Mouse (Mus musculus) embryonic facial prominence, embryonic 12.5 days (tissue): ENCODE measurements at regions not wholly inside any gene's neighbourhood (a gene's known extent, or its start where the extent isn't known, plus 50 kb on each side); places are given as distances from the start of the nearest gene placed in this dataset.

Experiments used
- ATAC-seq: fragments of 200-750 bp; cut with Nextera tagmentation; 2 replicates; pipeline ENCODE4 v1.8.0; 2017; ENCODE audit not compliant: insufficient number of reproducible peaks, insufficient read depth, low FRiP score, low TSS enrichment
- H3K27ac ChIP-seq: fragments of 300-500 bp; sonication (generic); 2 replicates; pipeline ENCODE4 v1.5.1; 2016; ENCODE audit warnings: mild to moderate bottlenecking
- H3K27me3 ChIP-seq: fragments of 300-500 bp; sonication (generic); 2 replicates; pipeline ENCODE4 v1.6.1; 2016; ENCODE audit warnings: mild to moderate bottlenecking, moderate library complexity
- H3K36me3 ChIP-seq: fragments of 300-500 bp; sonication (generic); 2 replicates; pipeline ENCODE4 v1.6.1; 2016; ENCODE audit warnings: mild to moderate bottlenecking
- H3K4me1 ChIP-seq: fragments of 300-500 bp; sonication (generic); 2 replicates; pipeline ENCODE4 v1.6.1; 2016
- H3K4me2 ChIP-seq: fragments of 300-500 bp; sonication (generic); replicated peaks from 2 replicates; pipeline ENCODE4 v1.6.1; 2016; ENCODE audit warnings: mild to moderate bottlenecking, moderate library complexity
- H3K4me3 ChIP-seq: fragments of 300-500 bp; sonication (generic); 2 replicates; pipeline ENCODE4 v1.5.1; 2016; ENCODE audit warnings: mild to moderate bottlenecking
- H3K9ac ChIP-seq: fragments of 300-500 bp; sonication (generic); 2 replicates; pipeline ENCODE4 v1.6.1; 2016; ENCODE audit warnings: mild to moderate bottlenecking, moderate library complexity
- H3K9me3 ChIP-seq: fragments of 300-500 bp; sonication (generic); 2 replicates; pipeline ENCODE4 v1.6.1; 2016; ENCODE audit warnings: mild to moderate bottlenecking, moderate library complexity
- WGBS: fragments of 180-500 bp; shearing (Covaris S2); methylation state at CpG from one replicate; pipeline ENCODE4 v1.1.7; 2016; 5-methylcytosine and 5-hydroxymethylcytosine counted together

- WGBS, result 95% methylated on average over 2 of the region's 2 CpGs
- H3K9me3 ChIP-seq, result no peaks in the 10 kb centered on the region
- H3K27ac ChIP-seq, result no peak overlapping the region
- no peaks in the 10 kb centered on the region for H3K4me1 ChIP-seq
- H3K4me2 ChIP-seq, result no peak overlapping the region
- H3K4me3 ChIP-seq, result no peak overlapping the region
- no peak for ATAC-seq
- no peaks in the 10 kb centered on the region for H3K27me3 ChIP-seq
- no peak overlapping the region for H3K9ac ChIP-seq
- H3K36me3 ChIP-seq, result no peaks in the 10 kb centered on the region
Measured at GRCm38 (mm10) chr16:51809120-51809519, 221.9 kb upstream of the Cblb start.

GRCm38 (mm10) chr16:51811073-51811472 lies 220.0 kb upstream of the Cblb start:
- Histone ChIP-seq H3K36me3 (no peaks in the 10 kb centered on the region), H3K4me2 (no peak overlapping the region), H3K4me3 (no peak overlapping the region), H3K27me3 (no peaks in the 10 kb centered on the region), H3K4me1 (no peaks in the 10 kb centered on the region), H3K27ac (no peak overlapping the region), H3K9me3 (no peaks in the 10 kb centered on the region), H3K9ac (no peak overlapping the region)
- ATAC-seq, result no peak
- 74% methylated on average over 1 of the region's 1 CpGs for WGBS

DNA sequence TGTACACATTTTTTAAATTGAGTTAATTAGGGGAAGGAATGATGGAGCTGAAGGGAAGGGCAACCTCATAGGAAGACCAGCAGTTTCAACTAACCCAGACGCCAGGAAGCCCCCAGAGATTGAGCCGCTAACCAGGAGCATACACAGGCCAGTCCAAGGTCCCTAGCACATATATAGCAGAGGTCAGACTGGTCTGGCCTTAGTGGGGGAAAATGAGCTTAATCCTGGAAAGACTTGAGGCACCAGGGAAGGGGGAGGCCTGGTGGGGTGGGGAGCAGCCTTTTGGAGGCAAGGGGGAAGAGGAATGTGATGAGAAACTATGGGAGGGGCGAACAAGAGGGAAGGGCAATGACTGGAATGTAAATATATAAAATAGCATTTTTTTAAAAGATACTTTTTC lies 188.3 kb upstream of the Cblb start:
- Histone ChIP-seq H3K27ac (no peak overlapping the region), H3K9ac (no peak overlapping the region), H3K27me3 (no peaks in the 10 kb centered on the region), H3K4me2 (no peak overlapping the region), H3K4me1 (no peaks in the 10 kb centered on the region), H3K4me3 (no peak overlapping the region), H3K9me3 (no peaks in the 10 kb centered on the region), H3K36me3 (no peaks in the 10 kb centered on the region)
- 52% methylated on average over 3 of the region's 3 CpGs for WGBS
- no peak for ATAC-seq

DNA sequence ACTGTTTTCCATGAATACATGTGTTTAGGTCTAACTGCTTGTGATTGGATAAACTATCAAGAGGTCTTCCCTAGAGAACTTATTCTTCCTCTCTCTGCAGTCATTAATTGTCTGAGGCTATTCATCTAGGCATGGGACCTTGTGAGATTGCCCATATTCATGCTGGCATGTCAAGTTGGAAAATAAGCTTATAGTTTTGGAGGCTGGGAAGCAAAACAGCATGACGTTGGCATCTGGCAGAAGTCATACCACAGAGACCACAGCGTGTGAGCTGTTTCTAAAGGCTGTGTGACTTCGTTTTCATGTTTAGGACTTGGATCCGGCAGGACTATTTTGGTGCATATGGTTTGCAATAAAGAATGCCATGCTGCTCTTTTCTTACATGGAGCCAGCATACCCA lies 185.5 kb upstream of the Cblb start:
- Histone ChIP-seq H3K4me1 (no peaks in the 10 kb centered on the region), H3K36me3 (no peaks in the 10 kb centered on the region), H3K27ac (no peak overlapping the region), H3K9me3 (no peaks in the 10 kb centered on the region), H3K4me3 (no peak overlapping the region), H3K9ac (no peak overlapping the region), H3K4me2 (no peak overlapping the region), H3K27me3 (no peaks in the 10 kb centered on the region)
- WGBS, result 75% methylated on average over 4 of the region's 4 CpGs
- ATAC-seq, result no peak

DNA sequence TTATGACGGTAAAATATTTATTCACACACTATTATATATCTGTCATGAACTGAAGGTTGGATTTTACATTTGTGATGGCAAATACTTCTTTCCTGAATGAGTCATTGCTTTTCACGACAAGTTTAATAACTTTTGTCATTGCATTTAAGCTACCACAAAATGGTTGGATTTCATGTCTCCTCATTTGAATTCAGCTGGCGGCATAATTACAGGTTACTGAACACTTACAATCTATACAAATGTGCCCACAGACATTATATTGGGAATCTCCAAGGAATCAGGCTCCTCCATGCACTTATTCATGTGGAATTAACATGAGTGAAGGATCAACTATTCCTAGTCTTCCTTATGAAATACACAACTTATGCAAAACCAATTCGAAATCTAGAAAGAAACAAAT lies 150.3 kb upstream of the Cblb start:
- Histone ChIP-seq H3K36me3 (no peaks in the 10 kb centered on the region), H3K27me3 (no peaks in the 10 kb centered on the region), H3K4me1 (no peaks in the 10 kb centered on the region), H3K9ac (no peak overlapping the region), H3K4me3 (no peak overlapping the region), H3K4me2 (no peak overlapping the region), H3K27ac (no peak overlapping the region), H3K9me3 (no peaks in the 10 kb centered on the region)
- no peak for ATAC-seq
- WGBS, result 85% methylated on average over 4 of the region's 4 CpGs

DNA sequence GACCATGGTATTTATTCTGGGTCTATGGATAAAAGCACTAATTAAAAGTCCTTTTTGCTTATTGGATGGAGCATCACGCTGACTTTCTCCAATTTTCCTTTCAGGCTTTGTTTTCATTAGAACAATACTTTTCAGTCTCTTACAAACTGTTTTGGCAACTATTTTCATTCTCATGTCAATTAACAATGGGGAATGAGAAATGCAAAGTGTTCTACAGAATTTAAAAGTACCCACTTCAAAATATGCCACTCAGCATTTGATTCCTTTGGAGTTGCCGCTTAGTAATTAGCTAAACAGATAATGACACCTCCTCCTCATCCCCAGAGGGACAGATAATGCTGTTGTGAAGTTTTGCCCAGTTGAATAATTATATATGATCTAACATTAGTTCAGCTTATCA lies 149.9 kb upstream of the Cblb start:
- Histone ChIP-seq H3K36me3 (no peaks in the 10 kb centered on the region), H3K4me1 (no peaks in the 10 kb centered on the region), H3K9ac (no peak overlapping the region), H3K4me3 (no peak overlapping the region), H3K27ac (no peak overlapping the region), H3K9me3 (no peaks in the 10 kb centered on the region), H3K27me3 (no peaks in the 10 kb centered on the region), H3K4me2 (no peak overlapping the region)
- no peak for ATAC-seq
- WGBS, result 70% methylated on average over 2 of the region's 2 CpGs

GRCm38 (mm10) chr16:51883813-51884212 lies 147.2 kb upstream of the Cblb start:
- WGBS, result 85% methylated on average over 2 of the region's 2 CpGs
- Histone ChIP-seq H3K4me3 (no peak overlapping the region), H3K9ac (no peak overlapping the region), H3K4me1 (no peaks in the 10 kb centered on the region), H3K27ac (no peak overlapping the region), H3K27me3 (no peaks in the 10 kb centered on the region), H3K4me2 (no peak overlapping the region), H3K36me3 (no peaks in the 10 kb centered on the region), H3K9me3 (no peaks in the 10 kb centered on the region)
- no peak for ATAC-seq

- no peaks in the 10 kb centered on the region for H3K36me3 ChIP-seq
- WGBS, result 85% methylated on average over 5 of the region's 5 CpGs
- no peak overlapping the region for H3K9ac ChIP-seq
- no peak overlapping the region for H3K4me3 ChIP-seq
- H3K4me2 ChIP-seq, result no peak overlapping the region
- no peak for ATAC-seq
- H3K4me1 ChIP-seq, result no peaks in the 10 kb centered on the region
- no peaks in the 10 kb centered on the region for H3K9me3 ChIP-seq
- no peaks in the 10 kb centered on the region for H3K27me3 ChIP-seq
- no peak overlapping the region for H3K27ac ChIP-seq
Measured at GRCm38 (mm10) chr16:51887496-51887895, 143.5 kb upstream of the Cblb start.

- no peak overlapping the region for H3K4me3 ChIP-seq
- no peak overlapping the region for H3K27ac ChIP-seq
- peaks cover 4% of the 10 kb centered on the region; the same call in 1 of the 2 replicates for H3K9me3 ChIP-seq
- H3K4me1 ChIP-seq, result no peaks in the 10 kb centered on the region
- WGBS, result 90% methylated on average over 2 of the region's 2 CpGs
- H3K27me3 ChIP-seq, result no peaks in the 10 kb centered on the region
- no peak for ATAC-seq
- H3K9ac ChIP-seq, result no peak overlapping the region
- no peaks in the 10 kb centered on the region for H3K36me3 ChIP-seq
- no peak overlapping the region for H3K4me2 ChIP-seq
Measured at GRCm38 (mm10) chr16:51905588-51905987, 125.4 kb upstream of the Cblb start.

DNA sequence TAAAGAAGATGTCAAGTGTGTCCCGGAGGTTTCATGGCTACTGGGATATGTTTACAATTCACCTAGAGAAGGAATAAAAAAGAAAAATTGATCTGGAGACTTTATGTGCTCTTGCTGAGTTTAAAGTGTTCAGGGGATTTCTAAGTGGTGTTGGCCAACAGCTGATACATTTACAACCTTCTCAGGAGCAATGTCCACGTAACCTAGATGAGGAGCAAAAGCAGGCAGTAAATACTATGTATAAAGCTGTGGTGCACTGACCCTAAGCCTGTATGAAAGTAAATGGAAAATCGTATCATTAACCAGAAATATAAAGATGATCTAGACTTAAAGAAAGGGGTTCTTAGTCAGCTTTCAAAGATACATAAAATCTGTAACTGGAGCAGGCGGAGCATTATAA lies 124.3 kb upstream of the Cblb start:
- H3K27me3 ChIP-seq, result no peaks in the 10 kb centered on the region
- no peaks in the 10 kb centered on the region for H3K36me3 ChIP-seq
- H3K4me2 ChIP-seq, result no peak overlapping the region
- WGBS, result 88% methylated on average over 4 of the region's 4 CpGs
- no peak overlapping the region for H3K27ac ChIP-seq
- no peak overlapping the region for H3K9ac ChIP-seq
- no peak overlapping the region for H3K4me3 ChIP-seq
- ATAC-seq, result no peak
- no peaks in the 10 kb centered on the region for H3K4me1 ChIP-seq
- no peaks in the 10 kb centered on the region for H3K9me3 ChIP-seq

DNA sequence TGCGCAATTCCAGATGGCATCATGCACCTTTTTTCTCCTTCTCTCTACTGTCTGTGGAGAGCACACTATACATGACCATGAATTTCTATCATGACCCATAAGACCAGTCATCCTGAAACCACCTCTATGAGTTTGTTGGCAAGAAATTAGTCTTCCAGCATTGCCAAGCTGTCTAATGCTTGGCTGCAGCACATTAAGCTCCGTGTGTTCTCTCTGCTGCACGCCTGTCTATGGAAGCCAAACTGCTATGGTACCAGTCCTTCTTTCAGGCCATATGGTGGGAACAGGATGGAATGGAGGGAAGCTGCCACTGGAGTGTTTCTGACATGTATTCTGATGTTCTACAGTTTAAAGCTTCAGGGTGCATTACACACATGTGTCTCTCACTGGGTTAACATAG lies 121.0 kb upstream of the Cblb start:
- WGBS, result 92% methylated on average over 3 of the region's 3 CpGs
- H3K4me2 ChIP-seq, result no peak overlapping the region

DNA sequence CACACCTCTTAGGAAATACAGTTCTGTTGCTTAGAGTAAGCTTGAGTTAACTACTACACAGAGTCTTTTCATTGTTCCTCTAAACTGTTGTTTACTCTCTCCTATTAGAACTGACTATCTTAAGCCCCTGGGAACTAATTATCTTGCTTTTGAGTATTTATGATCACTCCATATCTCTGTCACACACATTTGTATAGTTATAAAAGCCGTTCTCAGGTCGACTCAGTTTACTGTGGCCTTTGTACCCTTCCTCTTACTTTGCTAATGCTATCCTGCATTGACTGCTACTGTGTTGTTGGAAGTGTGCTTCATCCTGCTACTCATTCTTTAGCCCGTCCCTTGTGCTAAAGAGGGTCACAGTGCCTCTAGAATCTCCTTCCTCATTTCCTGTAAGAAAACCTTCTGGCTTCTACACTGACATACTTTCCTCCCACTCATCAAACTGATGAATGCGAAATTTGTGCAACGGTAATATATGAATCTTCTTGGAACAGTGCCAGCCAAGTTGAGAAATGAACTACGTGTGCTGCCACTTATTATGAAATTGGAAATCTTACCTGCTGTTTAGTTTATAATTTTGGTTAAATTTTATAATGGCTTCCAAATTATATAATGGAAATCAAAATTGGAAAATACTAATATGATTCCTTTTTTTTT lies 119.8 kb upstream of the Cblb start:
- H3K9ac ChIP-seq, result no peak overlapping the region
- no peak for ATAC-seq
- 70% methylated on average over 6 of the region's 6 CpGs for WGBS
- H3K36me3 ChIP-seq, result no peaks in the 10 kb centered on the region
- no peak overlapping the region for H3K27ac ChIP-seq
- peaks cover 10% of the 10 kb centered on the region for H3K4me1 ChIP-seq
- H3K4me2 ChIP-seq, result no peak overlapping the region
- H3K27me3 ChIP-seq, result no peaks in the 10 kb centered on the region
- H3K4me3 ChIP-seq, result no peak overlapping the region
- no peaks in the 10 kb centered on the region for H3K9me3 ChIP-seq

More for the DNA sequence above, 121.0 kb upstream of the Cblb start:
- no peak for ATAC-seq
- H3K9ac ChIP-seq, result no peak overlapping the region
- no peaks in the 10 kb centered on the region for H3K27me3 ChIP-seq
- H3K36me3 ChIP-seq, result no peaks in the 10 kb centered on the region
- H3K4me3 ChIP-seq, result no peak overlapping the region
- no peaks in the 10 kb centered on the region for H3K9me3 ChIP-seq
- no peaks in the 10 kb centered on the region for H3K4me1 ChIP-seq
- H3K27ac ChIP-seq, result no peak overlapping the region
